ENCODE assay signal across 9 mouse cellular contexts in the genomic region with DNA sequence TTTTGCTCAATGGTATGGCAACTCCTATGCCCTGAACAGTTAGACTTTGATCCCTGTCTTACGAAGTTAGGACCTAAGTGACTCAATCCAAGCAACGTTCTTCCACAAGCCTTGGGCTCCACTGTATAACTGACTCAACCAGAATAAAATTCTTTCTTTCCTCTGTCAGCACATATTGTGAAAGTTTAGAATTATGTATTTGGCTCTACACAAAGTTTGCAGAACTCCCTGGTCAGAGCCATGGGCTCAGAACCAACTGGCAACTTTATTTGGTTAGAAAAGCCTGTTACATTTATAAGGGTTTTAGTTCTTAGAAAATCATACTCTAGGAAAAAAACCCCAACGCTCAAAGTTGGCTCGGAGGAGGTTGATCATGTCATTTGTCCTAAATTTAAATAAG.
DNase-seq lines count a peak whose midpoint lies in the region; TF ChIP-seq lines count a peak whose summit lies in the region.
"Had no signal": no experiment of that assay in that cellular context is flagged by ENCODE, and none has a peak within 500 bp of the region (broad histone marks: within the 10 kb centered on the region; RNA-seq: fewer than 3 reads in every experiment).

No protein-coding gene starts in this region.

- DNase-seq in adrenal gland, adult 8-10 months = peak; percentile 2
- no peak for DNase-seq in adrenal gland, postnatal 4 days (ENCODE audit: low spot score in 2 of 2)
- DNase-seq in lung, adult 18-20 months = peak; percentile 3 to 19
- DNase-seq in lung, adult 2 months = no peak
- DNase-seq in gastrocnemius, adult 8-10 months (ENCODE audit: low spot score in 2 of 2) = peak; percentile 5 to 23
- peak; percentile 71 for DNase-seq in lung, postnatal 10 days
- DNase-seq in yolk sac, embryonic 10.5 days (ENCODE audit: low spot score) = no peak
- no peak for DNase-seq in cerebellum, adult 11-12 months
- DNase-seq: embryo, embryonic 11 days had no signal

- no peaks in the 10 kb centered on the region for H3K4me1 ChIP-seq in lung, adult 2 months (ENCODE audit: control insufficient read depth, insufficient read depth, low read length)

- no peak for TF ChIP-seq CTCF in lung, adult 2 months (IDR thresholded peaks at IDR 0.05; ENCODE audit: insufficient read depth, low read length)

- no peak for TF ChIP-seq POLR2A in lung, adult 2 months (IDR thresholded peaks at IDR 0.05; ENCODE audit: borderline replicate concordance, extremely low read depth, low read depth, low read length)

- no peak overlapping the region for H3K4me3 ChIP-seq in lung, adult 2 months (replicated peaks; ENCODE audit: extremely low read depth, low read depth, low read length)

- 73% methylated on average over 4 of the region's 4 CpGs for WGBS in lung, adult 2 months

Comparison
In these comparisons a context has a peak if more than half of its experiments do, and no peak if none do; other contexts are left out.
1. DNase-seq: peak in adrenal gland, adult 8-10 months (single experiment), lung, adult 18-20 months (2 of 2), gastrocnemius, adult 8-10 months (2 of 2) and lung, postnatal 10 days (single experiment); none in adrenal gland, postnatal 4 days (0 of 2), lung, adult 2 months (single experiment), yolk sac, embryonic 10.5 days (single experiment) and cerebellum, adult 11-12 months (single experiment).